Mouse (Mus musculus) E14TG2a.4 (cell line): ENCODE measurements around the gene Adcy3.

ENCODE experiments used
- H3K27me3 ChIP-seq: 2 replicates; pipeline ENCODE4 v1.6.1; 2014; ENCODE audit warnings: low read length, control low read depth; ENCODE audit not compliant: insufficient read depth
- H3K36me3 ChIP-seq: 2 replicates; pipeline ENCODE4 v1.6.1; 2014; ENCODE audit warnings: low read length, control low read depth; ENCODE audit not compliant: insufficient read depth
- H3K4me1 ChIP-seq: replicated peaks from 2 replicates; pipeline ENCODE4 v1.6.1; 2014; ENCODE audit warnings: low read depth, low read length, control low read depth
- H3K4me3 ChIP-seq: replicated peaks from 2 replicates; pipeline ENCODE4 v1.5.1; 2014; ENCODE audit warnings: mild to moderate bottlenecking, low read length
- H3K9me3 ChIP-seq: 2 replicates; pipeline ENCODE4 v1.6.1; 2014; ENCODE audit warnings: low read length, control low read depth
- CTCF ChIP-seq: conservative IDR thresholded peaks from 2 replicates; pipeline ENCODE4 v1.5.1; 2014; ENCODE audit warnings: low read length
- NANOG ChIP-seq: IDR thresholded peaks from 2 replicates; pipeline ENCODE4 v1.6.1; 2014; ENCODE audit warnings: borderline replicate concordance, low read length, mixed read lengths
- POU5F1 ChIP-seq: IDR thresholded peaks from 2 replicates; pipeline ENCODE4 v1.6.1; 2014; ENCODE audit warnings: low read length, borderline replicate concordance

Gene Adcy3

DNA sequence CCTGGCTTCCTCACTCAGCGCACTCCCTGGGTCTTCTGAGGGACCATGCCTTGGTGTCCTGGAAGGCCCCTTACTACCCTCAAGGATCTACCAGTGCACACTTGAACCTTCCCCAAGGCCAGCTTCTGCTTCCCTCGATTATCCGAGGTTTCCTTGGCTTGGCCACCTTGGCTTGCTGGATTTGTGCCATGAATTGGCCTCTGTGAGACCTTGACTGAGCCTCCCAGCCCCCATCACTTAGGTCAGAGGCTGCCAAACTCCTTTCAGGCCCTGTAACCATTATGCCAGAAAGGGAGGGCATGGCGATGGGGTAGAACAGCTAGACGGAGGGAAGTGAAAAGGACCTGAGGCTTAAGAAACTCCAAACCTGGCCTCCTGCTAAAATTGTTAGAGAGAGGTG, 36.7 kb downstream of the Adcy3 start:
- Histone ChIP-seq H3K27me3 (peaks cover 19% of the 10 kb centered on the region), H3K4me3 (no peak overlapping the region), H3K4me1 (peaks cover 74% of the 10 kb centered on the region), H3K9me3 (no peaks in the 10 kb centered on the region), H3K36me3 (no peaks in the 10 kb centered on the region)
- no peak for TF ChIP-seq CTCF

DNA sequence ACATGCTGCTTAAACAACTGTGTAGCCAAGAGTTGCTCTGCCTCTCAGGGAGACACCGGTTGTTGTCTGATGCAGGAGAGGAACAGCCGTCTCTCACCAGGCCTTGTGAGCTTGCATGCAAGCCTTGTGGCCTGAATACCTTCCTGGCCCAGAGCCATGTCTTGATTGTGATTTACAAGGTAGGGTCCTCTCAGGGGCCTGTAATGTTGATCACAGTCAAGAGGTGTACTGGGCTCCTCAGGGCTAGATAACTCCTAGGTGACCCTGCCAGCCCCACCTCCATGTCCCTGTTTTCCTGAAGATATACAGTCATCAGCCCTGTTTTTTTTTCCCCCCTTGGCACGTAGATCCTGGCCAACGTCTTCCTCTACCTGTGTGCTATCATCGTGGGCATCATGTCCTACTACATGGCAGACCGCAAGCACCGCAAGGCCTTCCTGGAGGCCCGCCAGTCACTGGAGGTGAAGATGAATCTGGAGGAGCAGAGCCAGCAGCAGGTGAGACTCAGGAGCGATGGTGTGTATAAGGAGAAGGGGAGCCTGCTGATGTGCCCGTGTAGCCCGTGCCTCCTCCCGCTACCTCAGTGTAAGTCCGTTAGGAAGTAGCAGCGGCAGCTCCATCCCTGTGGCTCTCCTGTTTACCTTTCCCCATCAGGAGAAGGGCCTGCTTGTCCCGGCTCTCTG, 40.3 kb downstream of the Adcy3 start:
- Histone ChIP-seq H3K4me1 (peaks cover 79% of the 10 kb centered on the region), H3K36me3 (0 out of 2 replicates have a peak, but pooled peaks cover 4% of the 10 kb centered on the region), H3K9me3 (no peaks in the 10 kb centered on the region), H3K27me3 (peaks cover 13% of the 10 kb centered on the region; the same call in 1 of the 2 replicates), H3K4me3 (peak overlapping the region; percentile 69)
- TF ChIP-seq CTCF: no peak
- no peak for TF ChIP-seq NANOG
- no peak for TF ChIP-seq POU5F1

DNA sequence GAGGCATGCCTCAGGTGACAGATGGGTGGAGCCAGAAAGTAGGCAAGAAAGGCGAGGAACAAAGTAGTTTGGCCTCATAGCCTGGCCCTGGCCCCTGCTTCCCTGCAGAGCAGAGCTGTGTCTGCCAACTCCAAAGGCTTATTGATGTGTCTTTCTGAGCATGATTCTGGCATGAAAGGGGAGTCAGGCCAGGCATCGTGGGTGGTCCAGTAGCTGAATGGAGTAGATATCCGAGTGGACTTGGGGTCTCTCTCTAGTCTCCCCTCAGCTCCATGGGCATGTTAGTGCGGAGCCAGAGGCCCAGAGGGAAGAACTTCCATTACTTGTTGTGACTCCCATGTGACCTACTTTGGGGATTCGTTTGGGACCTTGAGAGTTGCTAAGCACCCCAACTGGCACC, 45.9 kb downstream of the Adcy3 start:
- Histone ChIP-seq H3K36me3 (0 out of 2 replicates have a peak, but pooled peaks cover 4% of the 10 kb centered on the region), H3K27me3 (peaks cover 2% of the 10 kb centered on the region; the same call in 1 of the 2 replicates), H3K9me3 (no peaks in the 10 kb centered on the region), H3K4me1 (peaks cover 57% of the 10 kb centered on the region), H3K4me3 (peak overlapping the region; percentile 23)
- no peak for TF ChIP-seq POU5F1

DNA sequence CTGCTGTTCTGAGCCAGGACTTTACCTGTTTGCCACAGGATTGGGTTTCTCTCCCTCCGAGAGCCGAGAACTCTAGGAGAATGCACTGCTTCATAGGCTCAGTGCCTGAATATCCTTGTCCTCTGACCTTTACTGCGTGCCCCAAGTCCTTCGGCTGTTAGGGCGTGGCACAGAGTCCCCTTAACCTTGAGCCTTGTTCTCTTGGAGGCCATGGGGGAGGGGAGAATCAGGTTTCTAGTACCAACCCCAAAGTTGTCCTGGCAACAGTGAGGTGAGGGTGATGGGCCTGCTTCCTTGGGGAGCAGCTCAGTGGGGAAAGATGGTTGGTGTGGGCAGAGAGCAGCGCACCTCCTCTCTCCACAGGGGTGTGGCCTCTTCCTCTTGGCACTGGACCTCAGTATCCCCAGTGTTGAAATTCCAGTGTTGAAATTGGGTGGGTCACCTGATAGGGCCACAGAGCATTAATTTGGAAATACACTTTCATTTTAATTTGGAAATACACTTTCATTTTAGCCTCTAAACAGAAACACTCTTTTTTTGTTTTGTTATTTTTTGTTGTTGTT, 46.8 kb downstream of the Adcy3 start:
- Histone ChIP-seq H3K4me3 (peak overlapping the region; percentile 55), H3K36me3 (0 out of 2 replicates have a peak, but pooled peaks cover 4% of the 10 kb centered on the region), H3K27me3 (peaks cover 2% of the 10 kb centered on the region; the same call in 1 of the 2 replicates), H3K9me3 (no peaks in the 10 kb centered on the region), H3K4me1 (peaks cover 53% of the 10 kb centered on the region)
- TF ChIP-seq POU5F1: no peak
- TF ChIP-seq CTCF: no peak
- TF ChIP-seq NANOG: no peak

- Histone ChIP-seq H3K4me1 (peaks cover 50% of the 10 kb centered on the region), H3K27me3 (peaks cover 2% of the 10 kb centered on the region; the same call in 1 of the 2 replicates), H3K36me3 (0 out of 2 replicates have a peak, but pooled peaks cover 4% of the 10 kb centered on the region), H3K4me3 (peak overlapping the region; percentile 55; the same call in 1 of the 2 replicates), H3K9me3 (no peaks in the 10 kb centered on the region)
- TF ChIP-seq CTCF (no peak), POU5F1 (no peak), NANOG (no peak)
These were observed 47.6 kb downstream of the Adcy3 start for GRCm38 (mm10) chr12:4180507-4180906.

DNA sequence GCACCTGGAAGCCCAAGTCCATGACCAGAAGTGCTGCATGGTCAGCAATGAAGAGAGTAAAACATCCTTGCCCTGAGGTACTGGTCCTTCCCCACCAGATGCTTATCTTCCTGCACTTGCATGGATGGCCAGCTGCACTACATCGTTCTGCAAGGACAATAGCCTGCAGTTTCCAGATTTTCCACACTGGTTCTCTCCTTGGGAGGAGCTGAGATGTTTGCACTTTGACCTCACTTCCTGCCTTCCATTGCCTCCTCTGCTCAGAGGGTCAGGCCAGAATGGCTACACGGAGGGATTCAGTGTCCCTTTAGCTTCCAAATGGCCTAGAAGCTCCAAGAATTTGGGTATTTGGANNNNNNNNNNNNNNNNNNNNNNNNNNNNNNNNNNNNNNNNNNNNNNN, 51.7 kb downstream of the Adcy3 start:
- Histone ChIP-seq H3K36me3 (no peaks in the 10 kb centered on the region), H3K4me1 (peaks cover 32% of the 10 kb centered on the region), H3K4me3 (no peak overlapping the region), H3K9me3 (no peaks in the 10 kb centered on the region), H3K27me3 (peaks cover 2% of the 10 kb centered on the region; the same call in 1 of the 2 replicates)
- no peak for TF ChIP-seq NANOG
- TF ChIP-seq POU5F1: no peak
- no peak for TF ChIP-seq CTCF

DNA sequence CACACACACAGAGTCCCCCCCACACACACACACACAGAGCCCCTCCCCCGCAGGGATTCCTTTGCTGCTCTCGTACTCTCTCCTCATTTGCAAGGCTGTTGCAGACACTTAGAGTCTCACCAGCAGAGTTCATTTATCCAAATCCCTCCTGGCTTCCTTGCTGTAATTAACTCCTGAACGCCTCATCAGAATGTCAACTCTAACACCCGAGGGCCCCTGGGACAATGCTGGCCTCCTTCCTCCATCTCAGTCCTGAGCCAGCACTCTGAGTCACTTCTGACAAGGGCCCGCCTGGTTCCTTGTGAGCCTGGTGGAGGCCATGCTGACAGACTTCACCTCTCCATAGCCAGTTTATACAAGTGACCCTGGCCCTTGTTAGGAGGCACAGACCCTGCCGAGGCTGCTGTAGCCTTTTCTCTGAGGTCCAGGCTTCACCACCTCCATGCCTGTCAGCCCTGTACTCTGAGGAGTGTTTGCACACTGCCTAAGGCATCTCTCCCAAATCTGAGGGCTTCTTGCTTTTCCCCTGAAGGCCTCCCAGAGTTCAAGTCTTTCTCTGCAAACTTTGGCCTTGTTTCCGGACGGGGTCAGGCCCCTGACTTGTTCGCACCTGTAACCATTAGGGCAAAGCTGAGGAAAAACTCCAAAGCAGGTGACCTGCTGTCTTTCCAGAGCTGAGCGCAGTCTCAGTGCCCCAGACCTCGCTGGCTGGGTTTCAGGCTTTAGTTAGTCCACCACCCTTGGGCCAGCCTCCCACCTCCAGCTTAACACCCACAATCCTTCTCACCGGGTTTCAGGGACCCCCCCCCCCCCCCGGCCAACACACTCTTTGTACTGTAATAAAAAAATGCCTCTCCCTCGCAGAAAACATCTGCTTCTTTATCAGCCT, 55.5 kb downstream of the Adcy3 start:
- no peaks in the 10 kb centered on the region for H3K9me3 ChIP-seq
- H3K4me1 ChIP-seq: peaks cover 18% of the 10 kb centered on the region
- H3K4me3 ChIP-seq: peak overlapping the region; percentile 60
- no peaks in the 10 kb centered on the region for H3K27me3 ChIP-seq
- H3K36me3 ChIP-seq: no peaks in the 10 kb centered on the region
- TF ChIP-seq CTCF (no peak), POU5F1 (no peak), NANOG (no peak)

GRCm38 (mm10) chr12:4189060-4189447, 56.2 kb downstream of the Adcy3 start:
- TF ChIP-seq NANOG (no peak), POU5F1 (no peak), CTCF (peak; percentile 89)
- Histone ChIP-seq H3K4me1 (peaks cover 23% of the 10 kb centered on the region), H3K36me3 (no peaks in the 10 kb centered on the region), H3K4me3 (peak overlapping the region; percentile 60; the same call in 1 of the 2 replicates), H3K9me3 (no peaks in the 10 kb centered on the region), H3K27me3 (no peaks in the 10 kb centered on the region)
